Comparison of ENCODE assay signal across 1 mouse cellular context in genomic region chr11:4594608-4595500, GRCm38 (mm10).
TF ChIP-seq lines count a peak whose summit lies in the region.

Gene Mtmr3, minus strand, starts transcription at chr11:4594863.

TF ChIP-seq in CH12.LX, 34 proteins besides CTCF, POLR2A, EP300 and RAD21 (continued from another document):
- TF ChIP-seq HCFC1 (IDR thresholded peaks at IDR 0.05; ENCODE audit: low read depth, low read length) (peak; percentile 46), BHLHE40 (IDR thresholded peaks at IDR 0.05; ENCODE audit: low read depth, low read length) (peak; percentile 91), TBP (conservative IDR thresholded peaks at IDR 0.05; ENCODE audit: low read depth, low read length) (peak; percentile 84; the same call in 1 of the 2 replicates)
